Mouse (Mus musculus) olfactory bulb, adult 2 months (tissue): Measurements from ENCODE around the gene Pik3r6.

Source experiments
- CTCF ChIP-seq: fragments of 200-500 bp; IDR thresholded peaks from 2 replicates; pipeline ENCODE4 v1.5.1; 2012; ENCODE audit warnings: low read depth, mild to moderate bottlenecking, low read length, moderate library complexity; ENCODE audit not compliant: insufficient read depth
- POLR2A ChIP-seq: fragments of 200-500 bp; IDR thresholded peaks from 2 replicates; pipeline ENCODE4 v1.6.1; 2012; ENCODE audit warnings: mild to moderate bottlenecking, low read depth, low read length, moderate library complexity; ENCODE audit not compliant: insufficient read depth

GRCm38 (mm10) chr11:68462716-68463115 is 40.1 kb upstream of the Pik3r6 start:
- TF ChIP-seq POLR2A = no peak
- TF ChIP-seq CTCF = no peak
